Mouse (Mus musculus) embryonic facial prominence, embryonic 14.5 days (tissue): ENCODE data around the gene Mettl16. TPM values are rescaled to one million over a fixed set of nuclear protein-coding genes. Genes with fewer than 3 reads are reported as not detected.

ENCODE experiments used
- ATAC-seq: fragments of 200-750 bp; cut with Nextera tagmentation; 2 replicates; pipeline ENCODE4 v1.8.0; 2017; ENCODE audit warnings: low read depth, moderate number of reproducible peaks, moderate TSS enrichment
- DNase-seq: peaks from one replicate; pipeline ENCODE4 v3.0.0-alpha.2; 2015; ENCODE audit warnings: low spot score
- H3K27ac ChIP-seq: fragments of 300-500 bp; sonication (generic); replicated peaks from 2 replicates; pipeline ENCODE4 v1.5.1; 2014; ENCODE audit warnings: low read depth, mild to moderate bottlenecking, low read length, moderate library complexity
- H3K27me3 ChIP-seq: fragments of 300-500 bp; sonication (generic); replicated peaks from 2 replicates; pipeline ENCODE4 v1.6.1; 2014; ENCODE audit warnings: low read length; ENCODE audit not compliant: control insufficient read depth, insufficient read depth
- H3K36me3 ChIP-seq: fragments of 300-500 bp; sonication (generic); 2 replicates; pipeline ENCODE4 v1.6.1; 2014; ENCODE audit warnings: low read length, mixed read lengths; ENCODE audit not compliant: control insufficient read depth, insufficient read depth
- H3K4me1 ChIP-seq: fragments of 300-500 bp; sonication (generic); 2 replicates; pipeline ENCODE4 v1.6.1; 2014; ENCODE audit warnings: antibody characterized with exemption, low read length; ENCODE audit not compliant: control insufficient read depth, insufficient read depth
- H3K4me2 ChIP-seq: fragments of 300-500 bp; sonication (generic); 2 replicates; pipeline ENCODE4 v1.6.1; 2014; ENCODE audit warnings: low read depth, mild to moderate bottlenecking, low read length, moderate library complexity, mixed read lengths
- H3K4me3 ChIP-seq: fragments of 300-500 bp; sonication (generic); 2 replicates; pipeline ENCODE4 v1.5.1; 2014; ENCODE audit warnings: low read depth, mild to moderate bottlenecking, low read length
- H3K9ac ChIP-seq: fragments of 300-500 bp; sonication (generic); 2 replicates; pipeline ENCODE4 v1.6.1; 2014; ENCODE audit warnings: low read depth, mild to moderate bottlenecking, low read length, moderate library complexity, mixed read lengths
- H3K9me3 ChIP-seq: fragments of 300-500 bp; sonication (generic); 2 replicates; pipeline ENCODE4 v1.6.1; 2016; ENCODE audit warnings: low read length; ENCODE audit not compliant: control insufficient read depth
- whole genome bisulfite sequencing: fragments of 180-500 bp; shearing (Covaris S2); extraction: QIAGEN DNeasy Blood & Tissue Kit; methylation state at CpG from one replicate; pipeline ENCODE4 v1.1.7; 2014; 5-methylcytosine and 5-hydroxymethylcytosine counted together
- microRNA-seq: library from miRNA; unstranded; fragments of <30 nt; microRNA quantifications from one replicate; pipeline ENCODE4, GENCODE M21; 2016; ENCODE audit warnings: borderline number of aligned reads
- polyA plus RNA-seq: library from polyadenylated mRNA; unstranded; fragments of >200 nt; fragmentation: Nextera tagmentation; extraction: Ambion mirVana; gene quantifications from 2 replicates; pipeline ENCODE4 v1.2.1, GENCODE M21; 2014

Mettl16 gene
- polyA plus RNA-seq, 1 experiment from 2014 or later: 28.4 TPM

- DNase-seq (peak; percentile 17), ATAC-seq (peak; percentile 8; the same call in 1 of the 2 replicates)
- no peaks in the 10 kb centered on the region for H3K36me3 ChIP-seq
- H3K9ac ChIP-seq: no peak overlapping the region
- no peak overlapping the region for H3K4me3 ChIP-seq
- peak overlapping the region; percentile 28; the same call in 1 of the 2 replicates for H3K27ac ChIP-seq
- H3K4me2 ChIP-seq: no peak overlapping the region
- H3K27me3 ChIP-seq: no peaks in the 10 kb centered on the region
- no peaks in the 10 kb centered on the region for H3K9me3 ChIP-seq
- 52% methylated on average over 2 of the region's 3 CpGs for whole genome bisulfite sequencing
- peaks cover 11% of the 10 kb centered on the region; the same call in 1 of the 2 replicates for H3K4me1 ChIP-seq
Measured at GRCm38 (mm10) chr11:74874630-74875029, 104.0 kb downstream of the Mettl16 start.

- WGBS: under 1% methylated on average over 9 of the region's 9 CpGs
- no peaks in the 10 kb centered on the region for H3K36me3 ChIP-seq
- peak; percentile 87 for DNase-seq
- H3K9me3 ChIP-seq: no peaks in the 10 kb centered on the region
- no peak overlapping the region for H3K9ac ChIP-seq
- no peaks in the 10 kb centered on the region for H3K27me3 ChIP-seq
- H3K4me3 ChIP-seq: no peak overlapping the region
- H3K4me1 ChIP-seq: peaks cover 11% of the 10 kb centered on the region; the same call in 1 of the 2 replicates
- H3K27ac ChIP-seq: no peak overlapping the region; the same call in 1 of the 2 replicates
- peak overlapping the region; percentile 10; the same call in 1 of the 2 replicates for H3K4me2 ChIP-seq
- ATAC-seq: peak; percentile 90
Measured at GRCm38 (mm10) chr11:74876801-74877200, 106.2 kb downstream of the Mettl16 start.

Small RNA genes lying within 50 kb of the gene (microRNA-seq; reads per million reads assigned to microRNA genes)
- gene Mir6926: not detected

Other genes starting within 250 kb of the Mettl16 start
- 3.4 and 3.6 TPM in 2 replicates for gene Rap1gap2, start 159.9 kb upstream of the Mettl16 start, polyA plus RNA-seq
- 0.54 and 0.62 TPM in 2 replicates for gene Ccdc92b, start 151.2 kb upstream of the Mettl16 start, polyA plus RNA-seq
- 24.4 and 25.2 TPM in 2 replicates for gene Cluh, start 121.3 kb upstream of the Mettl16 start, polyA plus RNA-seq
- 67.6 and 68.3 TPM in 2 replicates for gene Pafah1b1, start 46.2 kb upstream of the Mettl16 start, polyA plus RNA-seq
- gene Mnt, start 60.1 kb downstream of the Mettl16 start, polyA plus RNA-seq: 4.8 and 5.8 TPM in 2 replicates
- 4.9 and 6.2 TPM in 2 replicates for gene Sgsm2, start 126.2 kb downstream of the Mettl16 start, polyA plus RNA-seq
- 48.1 and 49.5 TPM in 2 replicates for gene Tsr1, start 127.2 kb downstream of the Mettl16 start, polyA plus RNA-seq
- 12.8 and 13.6 TPM in 2 replicates for gene Smg6, start 155.0 kb downstream of the Mettl16 start, polyA plus RNA-seq
- 30.4 and 36.3 TPM in 2 replicates for gene Srr, start 155.1 kb downstream of the Mettl16 start, polyA plus RNA-seq